ENCODE assay signal across 2 mouse cellular contexts in the genomic region with DNA sequence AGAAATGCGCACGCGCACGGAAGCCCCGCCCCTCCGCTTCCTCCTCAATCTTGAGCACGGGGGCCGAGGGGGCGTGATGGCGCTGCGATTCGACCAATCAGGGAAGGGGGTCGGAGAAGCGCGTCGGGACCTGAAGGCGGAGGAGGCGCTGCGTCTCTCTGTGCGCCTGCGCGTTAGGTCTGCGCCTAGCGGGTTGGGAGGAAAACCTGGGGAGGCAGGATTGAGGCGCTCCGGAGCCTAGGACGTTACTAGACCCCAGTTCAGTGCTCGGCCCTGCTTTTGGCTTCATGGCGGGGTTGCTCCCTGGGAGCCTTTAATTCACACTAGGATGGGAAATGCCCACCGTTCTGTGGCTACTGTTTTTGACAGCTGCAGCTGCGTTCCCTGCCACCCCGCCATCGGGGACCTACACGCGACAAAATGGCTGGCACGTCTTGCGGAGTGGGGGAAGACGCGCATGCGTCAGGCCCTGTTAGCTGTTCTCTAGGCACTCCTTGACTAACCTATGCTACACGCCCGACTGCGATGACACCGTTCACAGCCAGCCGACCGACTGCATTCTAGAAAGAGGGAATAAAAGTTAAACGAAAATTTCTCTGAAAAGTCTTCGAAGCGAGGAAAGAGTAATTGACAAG.
TF ChIP-seq lines count a peak whose summit lies in the region.

No protein-coding gene starts in this region.

TF ChIP-seq in C2C12, 6 proteins besides CTCF, POLR2A, EP300 and RAD21:
- peak; percentile 85 for TF ChIP-seq MAX (IDR thresholded peaks at IDR 0.05)
- no peak for TF ChIP-seq FOSL1 (IDR thresholded peaks at IDR 0.05; ENCODE audit: insufficient read depth, low read length, poor library complexity, severe bottlenecking)

TF ChIP-seq in myocyte, 11 proteins besides CTCF, POLR2A, EP300 and RAD21:
- no peak for TF ChIP-seq CEBPB (IDR thresholded peaks at IDR 0.05; ENCODE audit: insufficient read depth, poor library complexity, severe bottlenecking)
- peak in 2 of 3 experiments; percentile 18 to 72 for TF ChIP-seq MYOD1 (IDR thresholded peaks at IDR 0.05; ENCODE audit: control insufficient read depth in 1 of 3, insufficient read length in 2 of 3, low read depth in 2 of 3)
- TF ChIP-seq POLR2AphosphoS2 (IDR thresholded peaks at IDR 0.05; ENCODE audit: insufficient read length, low read depth): peak; percentile 78
- peak in 2 of 3 experiments; percentile 19 to 21 for TF ChIP-seq MYOG (IDR thresholded peaks at IDR 0.05; ENCODE audit: control insufficient read depth in 1 of 3, insufficient read depth in 1 of 3, insufficient read length in 2 of 3, low read depth in 2 of 3)
